Mouse (Mus musculus) forebrain, embryonic 11.5 days (tissue): ENCODE measurements at regions not wholly inside any gene's neighbourhood (a gene's known extent, or its start where the extent isn't known, plus 50 kb on each side); places are given as distances from the start of the nearest gene placed in this dataset.

ENCODE experiments used
- ATAC-seq: fragments of 200-750 bp; cut with Nextera tagmentation; replicated peaks from 2 replicates; pipeline ENCODE4 v1.8.0; 2017; ENCODE audit warnings: moderate TSS enrichment; ENCODE audit not compliant: low FRiP score
- DNase-seq: peaks from one replicate; pipeline ENCODE4 v3.0.0-alpha.2; 2017; ENCODE audit warnings: low spot score
- H3K27ac ChIP-seq: fragments of 300-500 bp; sonication (generic); 2 replicates; pipeline ENCODE4 v1.5.1; 2014; ENCODE audit warnings: low read depth, low read length
- H3K27me3 ChIP-seq: fragments of 300-500 bp; sonication (generic); 2 replicates; pipeline ENCODE4 v1.6.1; 2014; ENCODE audit warnings: mild to moderate bottlenecking, low read length, mixed read lengths; ENCODE audit not compliant: control insufficient read depth, insufficient read depth
- H3K36me3 ChIP-seq: fragments of 300-500 bp; sonication (generic); 2 replicates; pipeline ENCODE4 v1.6.1; 2014; ENCODE audit warnings: mild to moderate bottlenecking, low read length, moderate library complexity, mixed read lengths; ENCODE audit not compliant: control insufficient read depth, insufficient read depth
- H3K4me1 ChIP-seq: fragments of 300-500 bp; sonication (generic); replicated peaks from 2 replicates; pipeline ENCODE4 v1.6.1; 2014; ENCODE audit warnings: low read length, mixed read lengths; ENCODE audit not compliant: control insufficient read depth, insufficient read depth
- H3K4me2 ChIP-seq: fragments of 300-500 bp; sonication (generic); 2 replicates; pipeline ENCODE4 v1.6.1; 2014; ENCODE audit warnings: low read depth, mild to moderate bottlenecking, low read length, moderate library complexity, mixed read lengths; ENCODE audit not compliant: severe bottlenecking
- H3K4me3 ChIP-seq: fragments of 300-500 bp; sonication (generic); 2 replicates; pipeline ENCODE4 v1.5.1; 2014; ENCODE audit warnings: low read depth, low read length
- H3K9ac ChIP-seq: fragments of 300-500 bp; sonication (generic); 2 replicates; pipeline ENCODE4 v1.6.1; 2014; ENCODE audit warnings: low read length
- H3K9me3 ChIP-seq: fragments of 300-500 bp; sonication (generic); 2 replicates; pipeline ENCODE4 v1.6.1; 2016; ENCODE audit warnings: low read length, mixed read lengths; ENCODE audit not compliant: control insufficient read depth
- WGBS: fragments of 180-500 bp; shearing (Covaris S2); extraction: QIAGEN DNeasy Blood & Tissue Kit; methylation state at CpG from one replicate; pipeline ENCODE4 v1.1.7; 2014; 5-methylcytosine and 5-hydroxymethylcytosine counted together

- Histone ChIP-seq H3K4me1 (no peaks in the 10 kb centered on the region), H3K27ac (no peak overlapping the region), H3K9ac (no peak overlapping the region), H3K36me3 (no peaks in the 10 kb centered on the region), H3K4me2 (no peak overlapping the region), H3K9me3 (no peaks in the 10 kb centered on the region), H3K27me3 (no peaks in the 10 kb centered on the region), H3K4me3 (no peak overlapping the region)
- WGBS, result 93% methylated on average over 2 of the region's 2 CpGs
- ATAC-seq, result no peak
- no peak for DNase-seq
Measured at GRCm38 (mm10) chr11:86430287-86430686, 54.2 kb upstream of the Rnft1 start.

GRCm38 (mm10) chr11:86431550-86431949 is 52.9 kb upstream of the Rnft1 start:
- no peak overlapping the region for H3K9ac ChIP-seq
- no peaks in the 10 kb centered on the region for H3K9me3 ChIP-seq
- no peak overlapping the region for H3K27ac ChIP-seq
- no peak for ATAC-seq
- H3K27me3 ChIP-seq, result peaks cover 3% of the 10 kb centered on the region; the same call in 1 of the 2 replicates
- no peak overlapping the region for H3K4me2 ChIP-seq
- H3K4me1 ChIP-seq, result no peaks in the 10 kb centered on the region
- no peaks in the 10 kb centered on the region for H3K36me3 ChIP-seq
- H3K4me3 ChIP-seq, result no peak overlapping the region
- no peak for DNase-seq
- 81% methylated on average over 5 of the region's 5 CpGs for WGBS

GRCm38 (mm10) chr11:86434106-86434505 is 50.4 kb upstream of the Rnft1 start:
- H3K36me3 ChIP-seq, result no peaks in the 10 kb centered on the region
- no peak overlapping the region for H3K4me3 ChIP-seq
- no peaks in the 10 kb centered on the region for H3K9me3 ChIP-seq
- DNase-seq (no peak), ATAC-seq (no peak)
- H3K27ac ChIP-seq, result no peak overlapping the region
- no peak overlapping the region for H3K9ac ChIP-seq
- H3K4me1 ChIP-seq, result no peaks in the 10 kb centered on the region
- H3K4me2 ChIP-seq, result no peak overlapping the region
- WGBS, result 87% methylated on average over 8 of the region's 8 CpGs
- H3K27me3 ChIP-seq, result peaks cover 3% of the 10 kb centered on the region; the same call in 1 of the 2 replicates
